Mouse (Mus musculus) liver (tissue): ENCODE data around the gene Pou2f3.

Experiments
- DNase-seq: peaks from one replicate; pipeline ENCODE4 v3.0.0-alpha.2; 2020; ENCODE audit warnings: mixed read lengths

Gene Pou2f3

GRCm38 (mm10) chr9:43107555-43107954, 102.6 kb downstream of the Pou2f3 start:
- no peak for DNase-seq

DNA sequence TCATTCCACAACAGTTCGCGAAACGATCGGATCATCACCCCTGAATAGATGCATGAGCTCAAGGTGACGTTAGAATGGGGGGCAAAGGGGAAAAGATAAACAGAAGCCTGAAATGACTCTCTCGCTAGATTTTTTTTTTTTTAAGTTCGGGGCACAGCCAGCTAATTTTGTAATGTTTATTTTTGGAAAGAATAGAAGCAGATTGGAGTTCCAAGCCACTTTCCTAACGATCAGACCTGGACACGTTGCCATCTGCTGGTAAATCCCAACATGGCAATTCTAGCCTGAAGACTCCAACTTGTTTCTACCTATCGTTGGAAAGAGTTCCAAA, 103.0 kb downstream of the Pou2f3 start, which contains the start of gene Arhgef12:
Arhgef12 (minus strand) TSS at position 53 of the 331 bp plus-strand sequence.
- peak; percentile 24 for DNase-seq

- DNase-seq: peak; percentile 43
These were observed 103.6 kb downstream of the Pou2f3 start for GRCm38 (mm10) chr9:43106426-43107186.

DNA sequence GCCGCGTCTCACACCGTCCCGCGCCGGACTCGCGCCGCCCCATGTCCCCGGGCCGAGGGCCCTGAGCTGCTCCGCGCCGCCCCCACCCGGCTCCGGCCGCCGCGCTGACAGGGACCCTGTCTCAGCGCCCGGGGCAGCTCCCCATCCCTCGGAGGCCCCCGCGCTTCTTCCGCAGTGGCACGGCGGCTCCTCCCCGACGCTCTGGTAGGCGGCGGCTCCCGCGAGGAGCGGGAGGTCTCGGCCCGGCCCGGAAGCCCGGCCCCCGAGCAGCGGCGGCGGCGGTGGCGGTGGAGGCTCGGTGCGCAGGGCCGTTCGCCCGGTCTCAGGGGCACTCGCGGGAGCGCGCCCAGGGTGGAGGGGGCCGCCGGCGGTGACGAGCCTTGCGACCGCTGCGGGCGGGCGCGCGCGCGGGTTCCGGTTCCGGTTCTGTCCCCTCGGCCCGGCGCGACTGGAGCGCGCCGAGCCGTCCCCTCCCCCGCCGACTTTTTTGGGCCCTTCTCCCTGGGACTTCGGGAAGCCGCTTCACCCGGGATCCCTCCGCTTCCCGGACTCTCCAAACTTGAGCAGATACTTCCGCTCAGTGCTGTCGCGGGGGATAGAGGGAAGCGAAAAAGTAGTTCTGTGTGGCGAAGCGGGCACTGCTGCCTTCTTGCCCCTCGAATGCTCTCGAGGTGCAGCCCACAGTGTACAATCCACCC, 104.4 kb downstream of the Pou2f3 start:
- DNase-seq: peak; percentile 86

DNA sequence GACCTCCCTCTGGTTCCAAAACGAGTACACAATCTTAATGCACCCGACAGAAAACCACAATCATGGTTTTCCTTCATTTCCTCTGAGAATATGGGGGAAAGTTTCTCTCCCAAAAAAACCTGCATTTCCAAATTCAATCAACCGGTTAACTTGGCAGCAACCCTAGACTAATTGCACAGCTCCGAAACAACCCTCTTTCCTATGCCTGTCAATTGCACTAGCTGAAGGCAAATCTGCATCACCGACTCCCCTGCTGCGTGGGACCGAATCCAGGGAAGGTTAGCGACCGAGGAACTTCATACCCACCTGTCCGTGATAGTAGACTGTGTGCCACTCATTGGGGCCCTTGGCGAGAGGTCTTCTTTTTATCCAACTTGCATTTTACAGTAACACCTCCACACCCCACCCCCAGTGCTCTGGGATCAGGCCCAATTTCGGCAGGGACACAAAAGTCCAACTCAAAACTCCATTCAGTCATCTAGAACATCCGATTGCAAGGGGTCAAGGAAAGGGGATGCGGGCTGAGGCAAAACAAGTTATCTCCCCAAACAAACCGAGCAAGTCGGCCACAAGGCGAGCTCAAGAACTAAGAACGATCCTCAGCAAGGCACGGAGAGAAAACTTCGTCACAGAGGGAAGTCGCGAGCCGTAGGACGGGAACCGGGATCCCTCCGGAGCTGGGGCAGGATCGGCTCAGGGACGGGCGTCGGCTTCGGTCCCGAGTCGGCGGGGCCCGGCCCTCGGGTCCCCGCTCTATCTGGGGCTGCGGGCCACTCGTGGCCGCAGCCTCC, 105.1 kb downstream of the Pou2f3 start:
- DNase-seq: peak; percentile 56

DNA sequence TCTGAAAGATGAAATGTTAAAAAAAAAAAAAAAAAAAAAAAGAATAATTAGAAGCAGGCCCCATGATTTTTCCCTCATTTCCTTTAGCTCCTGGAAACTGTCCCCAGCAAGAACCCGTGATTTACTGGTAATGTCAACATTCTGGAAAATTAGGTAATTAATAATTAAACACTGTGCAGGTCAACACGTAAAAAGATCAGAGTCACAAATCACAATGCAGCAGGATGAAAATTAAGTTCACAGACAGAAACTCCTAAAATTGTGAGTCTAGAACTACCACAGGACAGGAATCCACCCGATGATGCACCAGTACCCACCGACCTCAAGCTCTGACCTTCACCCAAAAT, 105.7 kb downstream of the Pou2f3 start:
- no peak for DNase-seq

GRCm38 (mm10) chr9:43103675-43104299, 106.4 kb downstream of the Pou2f3 start:
- DNase-seq: peak; percentile 38

GRCm38 (mm10) chr9:43102931-43103330, 107.2 kb downstream of the Pou2f3 start:
- peak; percentile 62 for DNase-seq

DNA sequence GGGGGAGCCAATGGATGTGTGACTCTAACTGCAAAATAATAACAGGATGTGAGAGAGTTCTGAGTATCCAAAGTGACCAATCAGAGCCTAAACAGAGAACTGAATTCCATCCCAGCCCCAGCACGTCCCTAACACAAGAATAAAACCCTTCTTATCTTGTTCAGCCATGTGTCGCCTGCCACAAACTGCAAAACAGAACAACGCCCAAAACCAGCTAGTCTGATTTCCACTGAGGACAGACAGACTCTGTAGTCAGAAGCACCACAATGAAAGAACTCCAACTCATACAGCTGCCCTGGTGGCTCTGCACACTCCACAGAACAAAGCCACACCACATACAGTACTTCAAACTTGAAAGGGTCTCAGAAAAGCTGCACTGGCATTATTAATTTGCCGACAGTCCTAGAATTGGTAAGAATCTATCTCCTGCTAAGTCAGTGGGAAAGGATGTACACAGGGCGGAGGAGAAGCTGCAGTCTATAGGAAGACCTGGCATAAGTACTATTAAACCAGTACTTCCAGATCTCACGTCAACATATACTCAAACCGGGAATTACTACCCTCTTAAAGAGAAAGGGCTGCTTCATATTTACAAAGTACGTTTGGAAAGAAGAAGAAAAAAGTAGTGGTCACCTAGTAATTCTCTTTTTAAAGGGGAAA, 108.1 kb downstream of the Pou2f3 start:
- DNase-seq: peak; percentile 81

GRCm38 (mm10) chr9:43098922-43099321, 111.2 kb downstream of the Pou2f3 start:
- DNase-seq: no peak

- no peak for DNase-seq
These were observed 112.2 kb downstream of the Pou2f3 start for GRCm38 (mm10) chr9:43097801-43098557.

- DNase-seq: no peak
These were observed 113.8 kb downstream of the Pou2f3 start for GRCm38 (mm10) chr9:43096337-43096736.

GRCm38 (mm10) chr9:43094828-43095227, 115.3 kb downstream of the Pou2f3 start:
- no peak for DNase-seq

DNA sequence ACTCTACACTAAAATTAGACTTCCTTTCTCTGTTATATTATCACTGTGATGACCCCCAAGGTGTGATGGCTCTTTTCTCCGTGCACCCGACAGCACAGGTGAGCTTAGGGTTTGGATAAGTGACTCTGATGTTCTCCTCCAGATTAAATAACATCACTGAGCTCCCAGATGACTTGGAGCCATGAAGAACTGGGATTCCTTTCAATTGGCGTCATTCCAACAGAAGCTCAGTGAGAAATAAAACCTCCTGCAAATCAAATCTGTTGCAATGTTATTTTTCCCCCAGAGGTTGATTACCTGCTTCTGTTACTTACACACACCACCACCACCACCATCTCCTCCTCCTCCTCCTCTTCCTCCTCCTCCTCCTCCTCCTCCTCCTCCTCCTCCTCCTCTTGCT, 116.4 kb downstream of the Pou2f3 start:
- DNase-seq: no peak

DNA sequence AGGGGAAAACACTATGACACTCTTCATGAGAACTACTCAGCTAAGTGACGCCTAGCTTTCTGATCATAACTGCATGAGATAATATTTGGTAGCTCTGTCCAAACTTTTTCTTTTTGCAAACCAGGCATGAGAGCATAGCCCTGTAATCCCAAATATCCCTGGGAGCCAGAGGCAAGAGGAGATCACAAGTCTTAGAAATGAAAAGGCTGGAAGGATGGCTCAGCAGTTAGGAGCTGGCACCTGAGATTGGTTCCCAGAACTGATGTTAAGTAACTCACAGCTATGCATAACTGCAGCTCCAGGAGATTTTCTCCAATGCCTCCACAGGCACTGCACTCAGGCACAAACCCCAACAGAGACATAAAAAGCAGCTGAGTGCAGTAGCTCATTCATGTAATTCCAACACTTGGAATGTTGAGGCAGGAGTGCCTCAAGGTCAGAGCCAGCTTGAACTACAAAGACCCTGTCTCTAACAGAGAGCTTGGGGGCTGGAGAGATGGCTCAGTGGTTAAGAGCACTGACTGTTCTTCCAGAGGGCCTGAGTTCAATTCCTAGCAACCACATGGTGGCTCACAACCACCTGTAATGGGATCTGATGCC, 124.4 kb downstream of the Pou2f3 start:
- DNase-seq: no peak

GRCm38 (mm10) chr9:43084496-43085362, 125.4 kb downstream of the Pou2f3 start:
- DNase-seq: no peak

DNA sequence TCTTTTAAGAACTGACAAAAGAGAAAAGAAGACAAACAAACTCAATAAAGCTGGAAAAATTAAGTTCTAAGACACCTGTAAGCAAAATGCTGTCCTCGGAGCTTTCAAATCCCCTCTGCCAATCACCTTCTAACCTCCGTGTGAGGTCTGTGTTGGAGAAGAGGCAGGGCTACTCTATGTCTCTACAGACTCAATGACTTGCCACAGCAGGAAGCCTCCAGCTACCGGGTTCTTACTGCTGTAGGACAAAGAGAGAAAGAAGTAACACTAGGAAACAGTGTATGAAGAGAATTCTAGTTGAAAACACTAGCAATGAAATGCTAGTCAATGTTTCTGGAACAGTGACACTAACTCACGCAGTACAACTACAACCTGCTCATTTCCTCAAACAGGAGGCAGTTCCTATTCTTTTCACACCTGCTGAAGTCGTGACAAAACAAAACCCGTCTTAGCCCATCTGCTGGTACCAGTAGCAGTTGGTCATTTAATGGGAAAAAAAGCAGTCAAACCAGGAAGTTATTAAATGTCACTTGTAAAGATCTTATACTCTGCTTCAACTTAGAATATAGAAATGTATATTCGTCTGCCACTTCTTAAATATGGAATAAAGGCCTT, 126.6 kb downstream of the Pou2f3 start:
- DNase-seq: no peak

GRCm38 (mm10) chr9:43078711-43079110, 131.5 kb downstream of the Pou2f3 start:
- no peak for DNase-seq

DNA sequence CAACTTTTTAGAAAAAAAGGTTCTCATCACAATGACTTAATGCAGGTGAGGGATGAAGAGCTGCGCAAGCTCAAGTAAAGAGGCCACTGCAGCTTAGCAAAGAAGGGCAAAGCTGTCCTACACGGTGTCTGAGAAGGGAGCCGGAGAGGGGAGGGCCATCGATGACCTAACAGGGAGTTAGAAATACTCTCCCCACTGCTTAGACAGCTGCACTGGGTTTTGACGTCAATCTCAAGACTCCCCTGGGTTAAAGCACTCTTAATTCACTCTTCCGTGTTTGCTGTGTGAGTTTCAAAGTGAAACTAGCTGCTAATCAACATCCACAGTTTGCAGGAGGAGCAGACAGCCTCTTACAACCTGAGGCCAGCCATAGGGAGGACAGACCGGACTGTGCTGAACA, 134.0 kb downstream of the Pou2f3 start:
- DNase-seq: no peak

- no peak for DNase-seq
These were observed 135.6 kb downstream of the Pou2f3 start for GRCm38 (mm10) chr9:43074611-43075010.
